Mouse (Mus musculus) bone marrow macrophage, adult 2 months (primary cell): Measurements from ENCODE around the gene Mbip.

Source experiments
- CTCF ChIP-seq: IDR thresholded peaks from 2 replicates; pipeline ENCODE4 v1.5.1; 2012; ENCODE audit warnings: low read depth, mild to moderate bottlenecking, low read length, moderate library complexity
- POLR2A ChIP-seq: IDR thresholded peaks from 2 replicates; pipeline ENCODE4 v1.6.1; 2012; ENCODE audit warnings: mild to moderate bottlenecking, low read depth, low read length, borderline replicate concordance

GRCm38 (mm10) chr12:56318941-56319340, 26.8 kb downstream of the Mbip start:
- no peak for TF ChIP-seq POLR2A
- TF ChIP-seq CTCF = no peak
